Mouse (Mus musculus) limb, embryonic 10.5 days (tissue): Measurements from ENCODE around the gene Tespa1. TPM values are rescaled to one million over a fixed set of nuclear protein-coding genes. Genes with fewer than 3 reads are reported as not detected.
"Not testable (repeated sequence)": the region's sequence is repeated elsewhere in the genome, so short reads cannot be mapped to it uniquely, and the experiment has no call there.

Source experiments
- DNase-seq: peaks from one replicate; pipeline ENCODE4 v3.0.0-alpha.2; 2017; ENCODE audit warnings: low spot score
- H3K27ac ChIP-seq: fragments of 300-500 bp; sonication (generic); 2 replicates; pipeline ENCODE4 v1.5.1; 2016; ENCODE audit warnings: mild to moderate bottlenecking
- H3K27me3 ChIP-seq: fragments of 300-500 bp; sonication (generic); 2 replicates; pipeline ENCODE4 v1.6.1; 2016; ENCODE audit warnings: low read depth, mild to moderate bottlenecking; ENCODE audit not compliant: poor library complexity, severe bottlenecking
- H3K36me3 ChIP-seq: fragments of 300-500 bp; sonication (generic); 2 replicates; pipeline ENCODE4 v1.6.1; 2016; ENCODE audit warnings: mild to moderate bottlenecking, moderate library complexity
- H3K4me1 ChIP-seq: fragments of 300-500 bp; sonication (generic); 2 replicates; pipeline ENCODE4 v1.6.1; 2016
- H3K4me3 ChIP-seq: fragments of 300-500 bp; sonication (generic); 2 replicates; pipeline ENCODE4 v1.5.1; 2016; ENCODE audit warnings: mild to moderate bottlenecking, moderate library complexity
- H3K9me3 ChIP-seq: fragments of 300-500 bp; sonication (generic); replicated peaks from 2 replicates; pipeline ENCODE4 v1.6.1; 2016; ENCODE audit warnings: mild to moderate bottlenecking
- WGBS: fragments of 180-500 bp; shearing (Covaris S2); methylation state at CpG from one replicate; pipeline ENCODE4 v1.1.7; 2016; 5-methylcytosine and 5-hydroxymethylcytosine counted together
- polyA plus RNA-seq: library from polyadenylated mRNA; unstranded; fragments of >200 nt; fragmentation: Nextera tagmentation; extraction: Ambion mirVana; gene quantifications from 2 replicates; pipeline ENCODE4 v1.2.1, GENCODE M21; 2016

Gene Tespa1
- polyA plus RNA-seq, 1 experiment from 2014 or later = not detected

DNA sequence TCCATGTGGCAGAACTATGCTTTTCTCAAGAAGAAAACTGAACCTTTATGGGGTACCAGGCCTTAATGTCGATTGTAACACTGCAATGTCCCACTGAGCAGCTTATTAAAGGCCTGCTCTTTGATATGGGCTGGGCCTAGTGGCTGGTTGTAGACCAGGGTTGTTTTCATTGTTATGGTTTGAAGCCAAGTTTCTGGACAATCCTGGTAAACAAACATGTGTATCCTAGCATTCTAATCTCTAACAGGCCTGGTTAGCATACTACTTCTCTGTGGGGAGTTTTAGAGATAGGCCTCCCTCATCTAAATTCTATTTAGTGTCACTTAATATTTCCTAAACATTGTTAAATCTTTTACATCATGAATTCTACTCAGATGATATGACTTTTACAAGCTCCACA lies 49.0 kb downstream of the Tespa1 start:
- no peak overlapping the region for H3K4me3 ChIP-seq
- no peak for DNase-seq
- WGBS = 68% methylated on average over 1 of the region's 1 CpGs
- no peaks in the 10 kb centered on the region for H3K27me3 ChIP-seq
- H3K4me1 ChIP-seq = no peaks in the 10 kb centered on the region
- no peaks in the 10 kb centered on the region for H3K36me3 ChIP-seq
- H3K27ac ChIP-seq = no peak overlapping the region
- H3K9me3 ChIP-seq = no peaks in the 10 kb centered on the region

DNA sequence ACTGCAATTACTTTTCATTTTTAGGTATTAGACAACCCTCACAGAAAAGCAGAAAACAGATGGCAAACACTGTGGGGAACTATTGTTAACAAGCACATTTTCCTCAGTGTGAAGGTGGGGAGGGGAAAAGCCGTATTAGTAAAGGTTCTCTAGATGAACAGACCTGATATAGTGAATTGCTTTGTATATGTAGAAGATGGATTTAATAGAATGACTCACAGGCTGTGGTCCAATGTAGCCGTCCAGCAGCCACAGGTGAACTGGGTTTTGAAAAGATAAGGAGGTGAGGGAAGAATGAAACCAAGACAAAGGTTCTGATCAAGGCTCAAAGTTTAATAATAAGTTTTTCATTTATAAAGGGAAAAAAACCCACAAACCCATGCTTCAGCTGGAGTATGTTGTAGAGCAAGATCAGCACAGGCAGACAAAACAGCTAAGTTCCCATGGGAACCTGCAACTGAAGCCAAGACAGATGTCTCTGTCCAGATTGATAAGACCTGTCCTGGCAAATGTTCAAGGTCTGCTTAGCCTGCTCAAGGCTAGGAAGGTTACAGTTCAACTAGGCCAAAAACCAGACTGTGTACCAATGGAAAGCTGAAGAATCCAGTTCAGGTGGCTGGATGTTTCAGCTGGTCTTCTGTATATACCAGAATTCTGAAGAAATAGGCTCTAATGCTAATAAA lies 50.0 kb downstream of the Tespa1 start:
- 87% methylated on average over 2 of the region's 2 CpGs for WGBS

DNA sequence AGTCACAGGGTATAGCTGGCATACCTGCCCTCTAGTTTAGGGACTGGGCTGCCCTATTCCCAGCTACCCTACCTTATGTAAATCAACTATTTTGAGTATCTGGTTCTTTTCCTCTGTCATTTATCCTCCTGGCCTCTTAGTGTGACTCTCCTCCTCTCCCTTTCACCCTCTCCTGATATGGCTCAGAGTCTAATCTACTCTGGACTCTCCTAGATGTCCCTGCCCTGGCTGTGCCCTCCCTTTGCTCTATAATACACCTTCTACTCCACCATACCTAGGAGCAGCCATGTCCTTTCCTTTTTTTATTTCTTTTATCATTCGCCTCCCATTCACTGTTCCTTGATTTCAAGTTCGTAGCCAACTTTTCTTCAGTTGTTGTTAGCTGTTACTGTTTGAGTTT lies 52.5 kb downstream of the Tespa1 start:
- Histone ChIP-seq H3K27ac (no peak overlapping the region), H3K4me1 (no peaks in the 10 kb centered on the region), H3K36me3 (no peaks in the 10 kb centered on the region), H3K4me3 (no peak overlapping the region), H3K27me3 (no peaks in the 10 kb centered on the region), H3K9me3 (no peaks in the 10 kb centered on the region)
- 86% methylated on average over 2 of the region's 2 CpGs for WGBS
- no peak for DNase-seq

More for the DNA sequence above, 50.0 kb downstream of the Tespa1 start:
- Histone ChIP-seq H3K9me3 (no peaks in the 10 kb centered on the region), H3K27me3 (no peaks in the 10 kb centered on the region), H3K36me3 (no peaks in the 10 kb centered on the region), H3K4me3 (no peak overlapping the region), H3K27ac (no peak overlapping the region), H3K4me1 (no peaks in the 10 kb centered on the region)
- no peak for DNase-seq

DNA sequence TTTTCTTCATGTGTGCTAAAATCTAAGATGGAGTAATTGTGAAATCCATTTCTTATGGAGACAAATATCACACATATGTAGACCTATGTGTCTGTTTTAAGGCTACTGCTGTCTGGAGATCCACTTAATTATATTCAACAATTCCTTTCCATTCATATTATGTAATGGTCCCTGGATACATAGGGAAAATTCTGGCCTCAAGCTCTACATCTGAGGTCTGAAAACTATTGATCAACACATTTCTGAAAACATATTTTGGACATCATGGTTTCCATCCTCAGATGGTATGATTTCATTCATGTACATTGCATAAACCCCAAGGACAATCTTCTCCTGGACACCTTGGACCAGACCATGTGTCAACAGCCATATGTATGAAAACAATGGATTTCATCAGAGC lies 71.6 kb downstream of the Tespa1 start, which contains the start of gene Vmn2r84:
Gene Vmn2r84, minus strand, starts transcription at position 101 of the 400 bp plus-strand sequence.
- H3K4me1 ChIP-seq = no peaks in the 10 kb centered on the region
- no peaks in the 10 kb centered on the region for H3K36me3 ChIP-seq
- no peak within 1 kb of the TSS for H3K4me3 ChIP-seq
- no peaks in the 10 kb centered on the region for H3K27me3 ChIP-seq
- H3K27ac ChIP-seq = no peak within 1 kb of the TSS
- DNase-seq = no peak
- H3K9me3 ChIP-seq = no peaks in the 10 kb centered on the region

DNA sequence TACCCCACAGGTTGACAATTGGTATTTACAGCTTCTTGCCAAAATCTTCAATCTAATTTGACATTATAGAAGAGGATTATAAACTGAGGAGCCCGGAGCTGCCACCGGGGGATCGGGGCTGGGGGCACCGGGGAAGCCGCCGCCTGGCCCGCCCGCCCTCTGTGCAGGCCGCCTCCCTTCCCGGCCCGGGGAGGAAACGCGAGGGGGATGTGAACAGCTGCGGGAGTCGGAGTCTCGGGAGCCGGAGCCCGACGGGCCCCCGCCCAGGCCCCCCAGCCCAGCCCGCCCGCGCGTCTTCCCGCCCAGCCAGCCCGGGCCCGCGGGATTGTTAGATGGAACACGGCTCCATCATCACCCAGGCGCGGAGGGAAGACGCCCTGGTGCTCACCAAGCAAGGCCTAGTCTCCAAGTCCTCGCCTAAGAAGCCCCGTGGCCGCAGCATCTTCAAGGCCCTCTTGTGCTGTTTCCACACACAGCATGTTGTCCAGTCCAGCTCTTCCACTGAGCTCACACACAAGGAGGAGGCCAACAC lies 89.6 kb downstream of the Tespa1 start:
- not testable (repeated sequence) for H3K27ac ChIP-seq, H3K36me3 ChIP-seq, H3K4me3 ChIP-seq, DNase-seq, H3K27me3 ChIP-seq, H3K9me3 ChIP-seq, H3K4me1 ChIP-seq
- WGBS = 79% methylated on average over 33 of the region's 35 CpGs

Other genes with a start within 250 kb of the Tespa1 start
- gene Olfr823, start 207.5 kb upstream of the Tespa1 start, polyA plus RNA-seq = not detected in 2 replicates
- not detected in 2 replicates for gene Olfr824, start 192.9 kb upstream of the Tespa1 start, polyA plus RNA-seq
- not detected in 2 replicates for gene Olfr825, start 156.1 kb upstream of the Tespa1 start, polyA plus RNA-seq
- not detected in 2 replicates for gene Olfr826, start 138.7 kb upstream of the Tespa1 start, polyA plus RNA-seq
- gene Olfr827, start 108.5 kb upstream of the Tespa1 start, polyA plus RNA-seq = not detected in 2 replicates
- 0.05 and 0.11 TPM in 2 replicates for gene Neurod4, start 42.6 kb upstream of the Tespa1 start, polyA plus RNA-seq
- gene Vmn2r84, start 71.5 kb downstream of the Tespa1 start, polyA plus RNA-seq = not detected in 2 replicates
- not detected in 2 replicates for gene Vmn2r85, start 106.8 kb downstream of the Tespa1 start, polyA plus RNA-seq
- gene Vmn2r86, start 133.2 kb downstream of the Tespa1 start, polyA plus RNA-seq = not detected in 2 replicates
- not detected in 2 replicates for gene Vmn2r87, start 174.5 kb downstream of the Tespa1 start, polyA plus RNA-seq